Mouse (Mus musculus): Measurements from ENCODE around the gene Cd6. TPM values are rescaled to one million over a fixed set of nuclear protein-coding genes. Genes with fewer than 3 reads are reported as not detected.

The Cd6 gene
- total and polyA plus RNA-seq, 3 experiments: 0.09 to 0.73 (median 0.17) TPM

DNA sequence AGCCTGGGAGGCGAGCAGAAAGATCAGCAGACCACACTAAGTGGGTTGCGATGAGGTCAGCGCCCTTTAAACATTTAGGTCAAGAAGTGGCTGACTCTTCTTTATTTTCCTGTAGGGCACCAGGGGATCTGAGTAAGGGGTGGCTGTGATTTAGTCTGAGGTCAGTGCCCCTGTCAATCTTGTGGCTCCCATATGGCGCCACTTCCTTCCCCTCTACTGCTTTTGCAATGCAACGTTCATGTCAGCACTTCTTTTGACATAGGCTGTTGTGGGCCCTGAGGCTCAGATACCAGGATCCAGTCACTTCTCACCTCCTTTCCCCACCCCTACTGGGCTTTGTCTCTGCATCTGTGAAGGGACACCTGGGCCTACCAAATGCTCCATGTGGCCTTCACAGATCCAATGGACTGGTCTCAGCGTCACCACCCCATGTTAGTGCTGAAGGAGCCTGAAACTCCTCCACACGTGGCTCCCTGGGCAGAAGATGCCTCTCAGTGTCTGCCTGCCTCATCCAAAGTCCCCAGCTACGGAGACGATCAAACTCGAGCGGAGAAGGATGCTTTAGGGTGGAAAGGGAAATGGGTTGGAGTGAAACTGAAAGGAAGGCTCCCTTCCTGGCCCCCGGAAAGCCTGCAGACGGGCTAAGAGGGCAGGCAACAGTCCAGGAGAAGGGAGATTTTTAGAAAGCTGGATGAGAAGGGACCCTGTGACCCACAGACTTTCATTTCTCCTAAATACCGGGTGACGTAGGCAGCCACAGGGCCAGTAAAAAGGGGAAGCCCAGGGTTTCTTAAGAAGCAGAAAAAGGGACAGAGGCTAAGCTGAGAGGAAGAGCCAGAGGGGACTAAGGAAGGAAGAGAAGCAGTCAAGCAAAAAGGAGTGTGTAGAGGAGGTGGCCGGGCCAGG is 12.1 kb upstream of the Cd6 start:
- peaks cover 5 to 22% of the 10 kb centered on the region in 2 experiments for H3K36me3 ChIP-seq (replicated peaks in 1 of 2; ENCODE audit: control insufficient read depth in 1 of 2, insufficient read depth in 1 of 2, low read length in 1 of 2)
- peaks cover 15 to 47% of the 10 kb centered on the region in 2 experiments for H3K4me1 ChIP-seq (ENCODE audit: control insufficient read depth in 1 of 2, insufficient read depth in 2 of 2)
- H3K27me3 ChIP-seq (replicated peaks): no peaks in the 10 kb centered on the region
- no peaks in the 10 kb centered on the region for H3K9me3 ChIP-seq (replicated peaks; ENCODE audit: low read length)
- H3K79me2 ChIP-seq (replicated peaks; ENCODE audit: control insufficient read depth, extremely low read depth, insufficient read depth, poor library complexity, severe bottlenecking): peaks cover 26% of the 10 kb centered on the region
- peak; percentile 87 for DNase-seq (ENCODE audit: extremely low read depth)
- peak overlapping the region; percentile 97 for H3K27ac ChIP-seq (ENCODE audit: insufficient read depth, low read depth)
- dilution Hi-C loops (cut with MboI; ENCODE audit: extremely low pct_ligation_motif_present, extremely low pct_unique_long_range_greater_than_20kb, low sequenced_read_pairs) (no loop called here), in situ Hi-C loops (cut with MboI; ENCODE audit: low pct_ligation_motif_present, low pct_unique_long_range_greater_than_20kb, low sequenced_read_pairs) (loop anchor here (5.0 kb wide), 1 partner anchor 35 kb away; no protein-coding TSS in a partner anchor)
- H3K9ac ChIP-seq (ENCODE audit: insufficient read depth, low read depth): peak overlapping the region; percentile 74
- peak overlapping the region; percentile 75 to 85 (median 77) for H3K4me3 ChIP-seq (replicated peaks in 1 of 3; ENCODE audit: low read depth in 2 of 3, low read length in 2 of 3, poor library complexity in 1 of 3)
- TF ChIP-seq HCFC1 (IDR thresholded peaks at IDR 0.05; ENCODE audit: low read depth, low read length) (peak; percentile 21; the same call in 1 of the 2 replicates), SMC3 (IDR thresholded peaks at IDR 0.05; ENCODE audit: low read depth, low read length) (no peak), CHD2 (IDR thresholded peaks at IDR 0.05; ENCODE audit: low read length) (no peak), ZC3H11A (IDR thresholded peaks at IDR 0.05; ENCODE audit: low read depth, low read length) (no peak), ZKSCAN1 (IDR thresholded peaks at IDR 0.05; ENCODE audit: borderline replicate concordance, low read depth, low read length) (no peak), RCOR1 (conservative IDR thresholded peaks at IDR 0.05; ENCODE audit: low read depth, low read length) (0 out of 2 replicates have a peak, but pooled peaks have one; percentile 32), MAZ (IDR thresholded peaks at IDR 0.05; ENCODE audit: low read depth, low read length) (no peak), UBTF (IDR thresholded peaks at IDR 0.05; ENCODE audit: low read depth, low read length) (peak; percentile 66; the same call in 1 of the 2 replicates), TCF12 (IDR thresholded peaks at IDR 0.05; ENCODE audit: low read depth, low read length) (peak; percentile 41; the same call in 1 of the 2 replicates), E2F4 (IDR thresholded peaks at IDR 0.05; ENCODE audit: insufficient replicate concordance, low read depth, low read length) (no peak), MEF2A (IDR thresholded peaks at IDR 0.05; ENCODE audit: borderline replicate concordance, low read depth, low read length) (peak; percentile 61; the same call in 1 of the 2 replicates), POLR2AphosphoS2 (IDR thresholded peaks at IDR 0.05; ENCODE audit: low read depth, low read length) (0 out of 2 replicates have a peak, but pooled peaks have one; percentile 62), ZMIZ1 (IDR thresholded peaks at IDR 0.05; ENCODE audit: low read depth, low read length) (peak; percentile 60; the same call in 1 of the 2 replicates), EP300 (IDR thresholded peaks at IDR 0.05; ENCODE audit: low read length) (peak; percentile 59; the same call in 1 of the 2 replicates), CHD1 (IDR thresholded peaks at IDR 0.05; ENCODE audit: low read depth, low read length) (peak; percentile 72; the same call in 1 of the 2 replicates), BHLHE40 (IDR thresholded peaks at IDR 0.05; ENCODE audit: low read depth, low read length) (peak; percentile 56), NELFE (IDR thresholded peaks at IDR 0.05; ENCODE audit: low read depth, low read length) (peak; percentile 26), KAT2A (IDR thresholded peaks at IDR 0.05; ENCODE audit: insufficient replicate concordance, low read length) (no peak), MYC (IDR thresholded peaks at IDR 0.05; ENCODE audit: low read depth, low read length) (peak; percentile 55; the same call in 1 of the 2 replicates), ELF1 (IDR thresholded peaks at IDR 0.05; ENCODE audit: low read depth, low read length) (peak; percentile 44; the same call in 1 of the 2 replicates), SIN3A (IDR thresholded peaks at IDR 0.05; ENCODE audit: low read length) (peak; percentile 89), POLR2A (IDR thresholded peaks at IDR 0.05; ENCODE audit: low read depth, low read length) (peak; percentile 45), MAX (IDR thresholded peaks at IDR 0.05; ENCODE audit: low read length) (peak; percentile 70), MAFK (IDR thresholded peaks at IDR 0.05; ENCODE audit: insufficient replicate concordance, low read length) (peak; percentile 54; the same call in 1 of the 2 replicates), TBP (conservative IDR thresholded peaks at IDR 0.05; ENCODE audit: low read depth, low read length) (0 out of 2 replicates have a peak, but pooled peaks have one; percentile 63), MXI1 (IDR thresholded peaks at IDR 0.05; ENCODE audit: low read depth, low read length) (peak; percentile 96), IRF4 (IDR thresholded peaks at IDR 0.05; ENCODE audit: low read depth, low read length) (peak; percentile 88), NRF1 (IDR thresholded peaks at IDR 0.05; ENCODE audit: low read depth, low read length) (no peak), ETS1 (conservative IDR thresholded peaks at IDR 0.05; ENCODE audit: low read depth, low read length) (peak; percentile 88)
- H3K4me2 ChIP-seq (ENCODE audit: insufficient read depth, low read depth, poor library complexity, severe bottlenecking): peak overlapping the region; percentile 71

Measured in CH12.LX (cell line).